Mouse (Mus musculus) hindbrain, postnatal 0 days (tissue): Measurements from ENCODE around the gene Cpvl. TPM values are rescaled to one million over a fixed set of nuclear protein-coding genes. Genes with fewer than 3 reads are reported as not detected.

ENCODE experiments used
- ATAC-seq: fragments of 200-750 bp; cut with Nextera tagmentation; 2 replicates; pipeline ENCODE4 v1.8.0; 2017; ENCODE audit warnings: mild to moderate bottlenecking, moderate TSS enrichment, moderate library complexity
- DNase-seq: peaks from one replicate; pipeline ENCODE4 v3.0.0-alpha.2; 2015; ENCODE audit warnings: low spot score
- H3K27ac ChIP-seq: fragments of 300-500 bp; sonication (generic); 2 replicates; pipeline ENCODE4 v1.5.1; 2014; ENCODE audit warnings: mild to moderate bottlenecking
- H3K27me3 ChIP-seq: fragments of 300-500 bp; sonication (generic); 2 replicates; pipeline ENCODE4 v1.6.1; 2014; ENCODE audit warnings: low read length, mixed read lengths; ENCODE audit not compliant: insufficient read depth
- H3K36me3 ChIP-seq: fragments of 300-500 bp; sonication (generic); 2 replicates; pipeline ENCODE4 v1.6.1; 2014; ENCODE audit warnings: low read length, mixed read lengths; ENCODE audit not compliant: insufficient read depth
- H3K4me1 ChIP-seq: fragments of 300-500 bp; sonication (generic); 2 replicates; pipeline ENCODE4 v1.6.1; 2014; ENCODE audit warnings: antibody characterized with exemption, low read length, mixed read lengths; ENCODE audit not compliant: insufficient read depth
- H3K4me2 ChIP-seq: fragments of 300-500 bp; sonication (generic); 2 replicates; pipeline ENCODE4 v1.6.1; 2014; ENCODE audit warnings: low read depth, mild to moderate bottlenecking, low read length, moderate library complexity, mixed read lengths
- H3K4me3 ChIP-seq: fragments of 300-500 bp; sonication (generic); 2 replicates; pipeline ENCODE4 v1.5.1; 2014; ENCODE audit warnings: low read length
- H3K9ac ChIP-seq: fragments of 300-500 bp; sonication (generic); replicated peaks from 2 replicates; pipeline ENCODE4 v1.6.1; 2014; ENCODE audit warnings: mild to moderate bottlenecking, low read length, moderate library complexity, mixed read lengths
- H3K9me3 ChIP-seq: fragments of 300-500 bp; sonication (generic); 2 replicates; pipeline ENCODE4 v1.6.1; 2016; ENCODE audit warnings: low read length, mixed read lengths
- CTCF ChIP-seq: IDR thresholded peaks from 2 replicates; pipeline ENCODE4 v1.5.1; 2016; ENCODE audit warnings: antibody characterized with exemption, control low read depth, low read depth
- WGBS: fragments of 180-500 bp; shearing (Covaris S2); extraction: QIAGEN DNeasy Blood & Tissue Kit; methylation state at CpG from one replicate; pipeline ENCODE4 v1.1.7; 2014; 5-methylcytosine and 5-hydroxymethylcytosine counted together
- polyA plus RNA-seq: library from polyadenylated mRNA; unstranded; fragments of >200 nt; fragmentation: Nextera tagmentation; extraction: Ambion mirVana; gene quantifications from 2 replicates; pipeline ENCODE4 v1.2.1, GENCODE M21; 2015
- total RNA-seq: library from RNA; depleted of rRNA; stranded (reverse); fragments of >200 nt; gene quantifications from 2 replicates; pipeline ENCODE4 v1.2.3, GENCODE M21; 2014

Cpvl gene
- total and polyA plus RNA-seq, 2 experiments from 2014 or later: 0.15 TPM; not detected in 1

GRCm38 (mm10) chr6:54009293-54009692, 30.8 kb upstream of the Cpvl start:
- no peak for ATAC-seq
- 31% methylated on average over 4 of the region's 4 CpGs for WGBS
- TF ChIP-seq CTCF: no peak
- Histone ChIP-seq H3K4me3 (no peak overlapping the region), H3K4me2 (no peak overlapping the region), H3K27ac (no peak overlapping the region), H3K9ac (no peak overlapping the region), H3K9me3 (no peaks in the 10 kb centered on the region), H3K27me3 (no peaks in the 10 kb centered on the region), H3K4me1 (peaks cover 15% of the 10 kb centered on the region; the same call in 1 of the 2 replicates), H3K36me3 (no peaks in the 10 kb centered on the region)
- no peak for DNase-seq

- Histone ChIP-seq H3K9ac (no peak overlapping the region; the same call in 1 of the 2 replicates), H3K27me3 (no peaks in the 10 kb centered on the region), H3K4me3 (0 out of 2 replicates have a peak overlapping the region, but pooled peaks have one; percentile 15), H3K4me2 (peak overlapping the region; percentile 44), H3K9me3 (no peaks in the 10 kb centered on the region), H3K27ac (no peak overlapping the region), H3K4me1 (peaks cover 15% of the 10 kb centered on the region; the same call in 1 of the 2 replicates), H3K36me3 (no peaks in the 10 kb centered on the region)
- WGBS: 32% methylated on average over 16 of the region's 16 CpGs
- no peak for TF ChIP-seq CTCF
- ATAC-seq (peak; percentile 18; the same call in 1 of the 2 replicates), DNase-seq (peak; percentile 12)
These were observed 30.1 kb upstream of the Cpvl start for GRCm38 (mm10) chr6:54008448-54009120.

- 80% methylated on average over 4 of the region's 4 CpGs for WGBS
- H3K4me2 ChIP-seq: no peak overlapping the region
- no peak overlapping the region for H3K4me3 ChIP-seq
- no peak overlapping the region for H3K9ac ChIP-seq
- no peaks in the 10 kb centered on the region for H3K9me3 ChIP-seq
- H3K27ac ChIP-seq: no peak overlapping the region
- no peaks in the 10 kb centered on the region for H3K36me3 ChIP-seq
- H3K4me1 ChIP-seq: peaks cover 15% of the 10 kb centered on the region; the same call in 1 of the 2 replicates
- DNase-seq: no peak
- no peak for ATAC-seq
- TF ChIP-seq CTCF: no peak
- no peaks in the 10 kb centered on the region for H3K27me3 ChIP-seq
These were observed 26.8 kb upstream of the Cpvl start for GRCm38 (mm10) chr6:54005302-54005701.

GRCm38 (mm10) chr6:53996226-53996955, 17.9 kb upstream of the Cpvl start:
- Histone ChIP-seq H3K9me3 (no peaks in the 10 kb centered on the region), H3K27me3 (no peaks in the 10 kb centered on the region), H3K4me1 (no peaks in the 10 kb centered on the region), H3K36me3 (no peaks in the 10 kb centered on the region), H3K27ac (no peak overlapping the region), H3K4me3 (no peak overlapping the region), H3K4me2 (no peak overlapping the region), H3K9ac (no peak overlapping the region)
- no peak for DNase-seq
- ATAC-seq: no peak
- no peak for TF ChIP-seq CTCF
- WGBS: 90% methylated on average over 3 of the region's 3 CpGs

GRCm38 (mm10) chr6:53995519-53995918, 17.0 kb upstream of the Cpvl start:
- H3K4me3 ChIP-seq: no peak overlapping the region
- H3K27ac ChIP-seq: no peak overlapping the region
- no peak overlapping the region for H3K9ac ChIP-seq
- WGBS: 49% methylated on average over 4 of the region's 4 CpGs
- H3K36me3 ChIP-seq: no peaks in the 10 kb centered on the region
- H3K9me3 ChIP-seq: no peaks in the 10 kb centered on the region
- ATAC-seq (no peak), DNase-seq (no peak)
- no peak overlapping the region for H3K4me2 ChIP-seq
- no peak for TF ChIP-seq CTCF
- no peaks in the 10 kb centered on the region for H3K27me3 ChIP-seq
- no peaks in the 10 kb centered on the region for H3K4me1 ChIP-seq

- H3K4me1 ChIP-seq: no peaks in the 10 kb centered on the region
- H3K9me3 ChIP-seq: no peaks in the 10 kb centered on the region
- H3K36me3 ChIP-seq: no peaks in the 10 kb centered on the region
- WGBS: 46% methylated on average over 3 of the region's 3 CpGs
- ATAC-seq (no peak), DNase-seq (peak; percentile 33)
- H3K4me3 ChIP-seq: no peak overlapping the region
- H3K4me2 ChIP-seq: no peak overlapping the region
- no peak overlapping the region for H3K27ac ChIP-seq
- no peak for TF ChIP-seq CTCF
- H3K9ac ChIP-seq: no peak overlapping the region
- no peaks in the 10 kb centered on the region for H3K27me3 ChIP-seq
These were observed 13.9 kb upstream of the Cpvl start for GRCm38 (mm10) chr6:53992386-53992785.

GRCm38 (mm10) chr6:53987235-53987634, 8.8 kb upstream of the Cpvl start:
- Histone ChIP-seq H3K27me3 (no peaks in the 10 kb centered on the region), H3K9me3 (no peaks in the 10 kb centered on the region), H3K27ac (no peak overlapping the region), H3K4me2 (no peak overlapping the region), H3K36me3 (no peaks in the 10 kb centered on the region), H3K4me1 (no peaks in the 10 kb centered on the region), H3K4me3 (no peak overlapping the region), H3K9ac (no peak overlapping the region)
- ATAC-seq (no peak), DNase-seq (no peak)
- WGBS: 86% methylated on average over 3 of the region's 3 CpGs
- TF ChIP-seq CTCF: no peak
